Mouse (Mus musculus): ENCODE data around the gene Socs2. TPM values are rescaled to one million over a fixed set of nuclear protein-coding genes. Genes with fewer than 3 reads are reported as not detected.
A peak's percentile ranks its signal among the peaks of the same experiment; 100 is the strongest.

The Socs2 gene
- polyA plus RNA-seq, 2 experiments: 1.5 to 5.4 TPM

GRCm38 (mm10) chr10:95447954-95448353, 31.0 kb upstream of the Socs2 start:
- H3K36me3 ChIP-seq (replicated peaks; ENCODE audit: control insufficient read depth, insufficient read depth, low read depth): no peaks in the 10 kb centered on the region
- no peak overlapping the region for H3K9ac ChIP-seq (replicated peaks)
- no peak overlapping the region for H3K4me3 ChIP-seq (ENCODE audit: insufficient read depth in 1 of 2, low read depth in 2 of 2, low read length in 2 of 2)
- no peaks in the 10 kb centered on the region for H3K4me1 ChIP-seq (replicated peaks; ENCODE audit: control insufficient read depth in 2 of 2, insufficient read depth in 2 of 2, low read length in 1 of 2)
- WGBS (ENCODE audit: insufficient replicate concordance): 67% methylated on average over 16 of the region's 16 CpGs
- H3K4me2 ChIP-seq (ENCODE audit: low read depth): no peak overlapping the region
- H3K27me3 ChIP-seq (ENCODE audit: control insufficient read depth, insufficient read depth, low read length): no peaks in the 10 kb centered on the region
- no peak overlapping the region for H3K27ac ChIP-seq
- TF ChIP-seq CTCF (IDR thresholded peaks at IDR 0.05; ENCODE audit: low read depth) (no peak), EP300 (IDR thresholded peaks at IDR 0.05; ENCODE audit: low read depth) (no peak)
- no peak for ATAC-seq (ENCODE audit: insufficient read depth)
- no peaks in the 10 kb centered on the region for H3K9me3 ChIP-seq (ENCODE audit: control insufficient read depth, low read length)
- DNase-seq (ENCODE audit: low read depth in 3 of 3, low spot score in 3 of 3): no peak

GRCm38 (mm10) chr10:95445104-95446056, 28.4 kb upstream of the Socs2 start:
- Histone ChIP-seq H3K9me3 (ENCODE audit: control insufficient read depth, low read length) (no peaks in the 10 kb centered on the region), H3K4me3 (ENCODE audit: insufficient read depth in 1 of 2, low read depth in 2 of 2, low read length in 2 of 2) (no peak overlapping the region), H3K9ac (replicated peaks) (no peak overlapping the region), H3K27me3 (ENCODE audit: control insufficient read depth, insufficient read depth, low read length) (no peaks in the 10 kb centered on the region), H3K4me1 (replicated peaks; ENCODE audit: control insufficient read depth in 2 of 2, insufficient read depth in 2 of 2, low read length in 1 of 2) (no peaks in the 10 kb centered on the region), H3K27ac (no peak overlapping the region), H3K36me3 (replicated peaks; ENCODE audit: control insufficient read depth, insufficient read depth, low read depth) (no peaks in the 10 kb centered on the region), H3K4me2 (ENCODE audit: low read depth) (no peak overlapping the region)
- ATAC-seq (ENCODE audit: insufficient read depth): no peak
- WGBS (ENCODE audit: insufficient replicate concordance): 66% methylated on average over 18 of the region's 18 CpGs
- TF ChIP-seq EP300 (IDR thresholded peaks at IDR 0.05; ENCODE audit: low read depth) (no peak), CTCF (IDR thresholded peaks at IDR 0.05; ENCODE audit: low read depth) (no peak)
- DNase-seq (ENCODE audit: low read depth in 3 of 3, low spot score in 3 of 3): no peak

- Histone ChIP-seq H3K27ac (no peak overlapping the region), H3K4me2 (ENCODE audit: low read depth) (no peak overlapping the region), H3K36me3 (replicated peaks; ENCODE audit: control insufficient read depth, insufficient read depth, low read depth) (no peaks in the 10 kb centered on the region), H3K4me1 (replicated peaks; ENCODE audit: control insufficient read depth in 2 of 2, insufficient read depth in 2 of 2, low read length in 1 of 2) (no peaks in the 10 kb centered on the region), H3K27me3 (ENCODE audit: control insufficient read depth, insufficient read depth, low read length) (no peaks in the 10 kb centered on the region), H3K9ac (replicated peaks) (no peak overlapping the region), H3K9me3 (ENCODE audit: control insufficient read depth, low read length) (no peaks in the 10 kb centered on the region), H3K4me3 (ENCODE audit: insufficient read depth in 1 of 2, low read depth in 2 of 2, low read length in 2 of 2) (no peak overlapping the region)
- no peak for ATAC-seq (ENCODE audit: insufficient read depth)
- DNase-seq (ENCODE audit: low read depth in 3 of 3, low spot score in 3 of 3): no peak
- no peak for TF ChIP-seq CTCF (IDR thresholded peaks at IDR 0.05; ENCODE audit: low read depth)
- WGBS (ENCODE audit: insufficient replicate concordance): 46% methylated on average over 4 of the region's 4 CpGs
These were observed 25.4 kb upstream of the Socs2 start for GRCm38 (mm10) chr10:95442334-95442733.

- no peak for DNase-seq (ENCODE audit: low read depth in 3 of 3, low spot score in 3 of 3)
- no peaks in the 10 kb centered on the region for H3K27me3 ChIP-seq (ENCODE audit: control insufficient read depth, insufficient read depth, low read length)
- H3K27ac ChIP-seq: no peak overlapping the region
- H3K4me2 ChIP-seq (ENCODE audit: low read depth): no peak overlapping the region
- ATAC-seq (ENCODE audit: insufficient read depth): no peak
- H3K4me1 ChIP-seq (replicated peaks; ENCODE audit: control insufficient read depth in 2 of 2, insufficient read depth in 2 of 2, low read length in 1 of 2): no peaks in the 10 kb centered on the region
- no peak for TF ChIP-seq EP300 (IDR thresholded peaks at IDR 0.05; ENCODE audit: low read depth)
- TF ChIP-seq CTCF (IDR thresholded peaks at IDR 0.05; ENCODE audit: low read depth): peak; percentile 12; the same call in 1 of the 2 replicates
- H3K9me3 ChIP-seq (ENCODE audit: control insufficient read depth, low read length): no peaks in the 10 kb centered on the region
- no peaks in the 10 kb centered on the region for H3K36me3 ChIP-seq (replicated peaks; ENCODE audit: control insufficient read depth, insufficient read depth, low read depth)
- H3K4me3 ChIP-seq (ENCODE audit: insufficient read depth in 1 of 2, low read depth in 2 of 2, low read length in 2 of 2): no peak overlapping the region
- 35% methylated on average over 2 of the region's 2 CpGs for WGBS (ENCODE audit: insufficient replicate concordance)
- H3K9ac ChIP-seq (replicated peaks): no peak overlapping the region
These were observed 23.6 kb upstream of the Socs2 start for GRCm38 (mm10) chr10:95440566-95440965.

- 64% methylated on average over 10 of the region's 10 CpGs for WGBS (ENCODE audit: insufficient replicate concordance)
- H3K4me2 ChIP-seq (ENCODE audit: low read depth): no peak overlapping the region
- ATAC-seq (ENCODE audit: insufficient read depth) (no peak), DNase-seq (ENCODE audit: low read depth in 3 of 3, low spot score in 3 of 3) (no peak)
- no peaks in the 10 kb centered on the region for H3K4me1 ChIP-seq (replicated peaks; ENCODE audit: control insufficient read depth in 2 of 2, insufficient read depth in 2 of 2, low read length in 1 of 2)
- no peak for TF ChIP-seq EP300 (IDR thresholded peaks at IDR 0.05; ENCODE audit: low read depth)
- no peaks in the 10 kb centered on the region for H3K9me3 ChIP-seq (ENCODE audit: control insufficient read depth, low read length)
- H3K9ac ChIP-seq (replicated peaks): no peak overlapping the region
- no peak overlapping the region for H3K27ac ChIP-seq
- H3K4me3 ChIP-seq (ENCODE audit: insufficient read depth in 1 of 2, low read depth in 2 of 2, low read length in 2 of 2): no peak overlapping the region
- no peaks in the 10 kb centered on the region for H3K27me3 ChIP-seq (ENCODE audit: control insufficient read depth, insufficient read depth, low read length)
- no peaks in the 10 kb centered on the region for H3K36me3 ChIP-seq (replicated peaks; ENCODE audit: control insufficient read depth, insufficient read depth, low read depth)
These were observed 22.8 kb upstream of the Socs2 start for GRCm38 (mm10) chr10:95439718-95440339.

Measured in liver, embryonic 14.5 days (tissue).